Mouse (Mus musculus) thymus, adult 2 months (tissue): ENCODE results near the gene Mctp1. TPM values are rescaled to one million over a fixed set of nuclear protein-coding genes. Genes with fewer than 3 reads are reported as not detected.
"Not testable (repeated sequence)": the region's sequence is repeated elsewhere in the genome, so short reads cannot be mapped to it uniquely, and the experiment has no call there.

Experiments
- DNase-seq: peaks from one replicate; pipeline ENCODE4 v3.0.0; 2021
- H3K27ac ChIP-seq: fragments of 200-500 bp; 2 replicates; pipeline ENCODE4 v1.5.1; 2012; ENCODE audit warnings: low read length, control low read depth; ENCODE audit not compliant: control insufficient read depth, insufficient read depth
- H3K27me3 ChIP-seq: fragments of 200-500 bp; 2 replicates; pipeline ENCODE4 v1.6.1; 2012; ENCODE audit warnings: mild to moderate bottlenecking, low read length, moderate library complexity, mixed read lengths; ENCODE audit not compliant: control insufficient read depth, insufficient read depth
- H3K36me3 ChIP-seq: fragments of 200-500 bp; 2 replicates; pipeline ENCODE4 v1.6.1; 2012; ENCODE audit warnings: mild to moderate bottlenecking, low read length, moderate library complexity; ENCODE audit not compliant: control insufficient read depth, insufficient read depth
- H3K4me1 ChIP-seq: fragments of 200-500 bp; replicated peaks from 2 replicates; pipeline ENCODE4 v1.6.1; 2012; ENCODE audit warnings: low read length; ENCODE audit not compliant: control insufficient read depth, insufficient read depth
- H3K4me3 ChIP-seq: fragments of 200-500 bp; 2 replicates; pipeline ENCODE4 v1.5.1; 2012; ENCODE audit warnings: mild to moderate bottlenecking, low read length, control low read depth, moderate library complexity; ENCODE audit not compliant: control insufficient read depth, insufficient read depth
- CTCF ChIP-seq: fragments of 200-500 bp; IDR thresholded peaks from 2 replicates; pipeline ENCODE4 v1.5.1; 2012; ENCODE audit warnings: mild to moderate bottlenecking, control low read depth, low read length, moderate library complexity, borderline replicate concordance; ENCODE audit not compliant: control insufficient read depth, poor library complexity, insufficient read depth; ENCODE audit errors: extremely low read depth
- POLR2A ChIP-seq: fragments of 200-500 bp; IDR thresholded peaks from 2 replicates; pipeline ENCODE4 v1.6.1; 2012; ENCODE audit warnings: mild to moderate bottlenecking, low read length, control low read depth, moderate library complexity; ENCODE audit not compliant: control insufficient read depth, poor library complexity, insufficient read depth; ENCODE audit errors: extremely low read depth
- WGBS: fragments of 180-500 bp; shearing (Covaris S2); methylation state at CpG from one replicate; pipeline ENCODE4 v1.1.7; 2018; 5-methylcytosine and 5-hydroxymethylcytosine counted together
- polyA plus RNA-seq: library from polyadenylated mRNA; depleted of rRNA; stranded (reverse); fragments of >200 nt; gene quantifications from 2 replicates; pipeline ENCODE4 v1.2.3, GENCODE M21; 2012

Mctp1 gene
- polyA plus RNA-seq, 1 experiment, result 0.77 TPM

DNA sequence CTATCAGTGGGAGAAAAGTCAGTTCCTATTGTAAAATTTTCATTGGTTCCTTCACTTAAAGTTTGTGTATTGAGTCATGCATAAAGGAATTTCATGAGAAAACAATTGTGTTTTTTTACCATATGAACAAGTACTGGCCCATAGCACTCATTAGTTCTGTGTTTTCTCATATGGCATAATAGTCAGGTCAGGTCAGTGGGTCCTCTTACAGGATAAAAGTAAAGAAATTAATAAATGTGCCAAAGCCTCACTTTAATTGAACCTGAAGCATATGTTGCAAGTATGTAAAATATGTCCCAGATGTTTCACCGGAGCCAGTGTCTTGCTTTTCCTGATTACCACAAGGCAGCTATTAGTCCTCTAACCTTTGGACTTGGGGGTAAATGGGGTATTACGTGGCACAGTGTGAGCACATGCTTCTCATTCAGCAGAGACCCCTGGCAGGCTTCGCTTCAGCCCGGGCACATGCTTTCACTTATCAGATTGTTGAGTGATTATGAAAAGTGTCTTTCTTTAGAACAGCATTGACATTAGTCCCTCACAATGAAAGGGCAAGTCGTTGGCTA lies 543.6 kb downstream of the Mctp1 start:
- DNase-seq, result no peak
- 92% methylated on average over 5 of the region's 5 CpGs for WGBS
- TF ChIP-seq CTCF, result no peak
- TF ChIP-seq POLR2A, result no peak
- no peaks in the 10 kb centered on the region for H3K4me1 ChIP-seq
- no peaks in the 10 kb centered on the region for H3K36me3 ChIP-seq
- no peak overlapping the region for H3K27ac ChIP-seq
- H3K27me3 ChIP-seq, result no peaks in the 10 kb centered on the region
- H3K4me3 ChIP-seq, result no peak overlapping the region

DNA sequence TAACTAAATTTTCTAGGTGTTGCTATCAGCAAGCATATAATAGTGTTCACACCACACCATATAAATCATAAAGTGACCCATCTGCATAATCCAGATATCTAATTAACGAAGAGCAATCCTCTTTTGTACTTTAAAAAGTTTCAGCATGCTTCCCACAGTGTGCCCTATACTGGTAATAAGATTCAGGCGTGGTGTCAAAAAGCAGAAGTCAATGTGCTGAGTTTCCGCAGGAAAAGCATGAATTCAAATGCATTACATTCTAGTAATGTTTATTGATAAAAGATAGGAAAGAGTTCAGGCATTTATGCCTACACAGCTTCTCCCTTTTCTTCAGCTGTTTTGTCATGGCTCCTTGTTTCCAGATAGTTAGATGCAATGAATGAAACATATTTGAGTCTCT lies 544.8 kb downstream of the Mctp1 start:
- no peaks in the 10 kb centered on the region for H3K4me1 ChIP-seq
- H3K27me3 ChIP-seq, result no peaks in the 10 kb centered on the region
- H3K27ac ChIP-seq, result no peak overlapping the region
- TF ChIP-seq POLR2A, result no peak
- no peaks in the 10 kb centered on the region for H3K36me3 ChIP-seq
- no peak for DNase-seq
- 32% methylated on average over 3 of the region's 3 CpGs for WGBS
- no peak overlapping the region for H3K4me3 ChIP-seq

DNA sequence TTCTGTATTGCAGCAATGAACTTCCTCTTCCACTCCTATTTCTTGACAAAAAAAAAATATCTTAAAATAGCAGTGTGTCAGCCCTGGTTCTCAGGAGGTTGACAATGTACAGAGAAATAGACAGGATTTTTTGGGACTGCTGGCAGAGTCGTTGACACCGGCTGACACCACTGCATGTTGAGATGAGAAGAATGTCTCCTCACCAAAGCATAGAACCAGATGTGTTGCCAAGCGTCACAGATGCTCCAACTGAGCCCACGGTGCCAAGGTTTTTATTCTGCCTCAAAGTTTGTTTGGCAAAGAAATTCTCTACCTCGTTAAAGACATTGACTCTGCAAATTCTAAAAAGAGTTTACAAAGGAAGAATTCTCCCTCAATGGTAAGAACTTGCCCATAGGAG lies 548.6 kb downstream of the Mctp1 start:
- no peaks in the 10 kb centered on the region for H3K4me1 ChIP-seq
- no peak overlapping the region for H3K4me3 ChIP-seq
- 84% methylated on average over 5 of the region's 5 CpGs for WGBS
- H3K36me3 ChIP-seq, result no peaks in the 10 kb centered on the region
- H3K27ac ChIP-seq, result no peak overlapping the region
- no peak for TF ChIP-seq CTCF
- DNase-seq, result no peak
- no peaks in the 10 kb centered on the region for H3K27me3 ChIP-seq

DNA sequence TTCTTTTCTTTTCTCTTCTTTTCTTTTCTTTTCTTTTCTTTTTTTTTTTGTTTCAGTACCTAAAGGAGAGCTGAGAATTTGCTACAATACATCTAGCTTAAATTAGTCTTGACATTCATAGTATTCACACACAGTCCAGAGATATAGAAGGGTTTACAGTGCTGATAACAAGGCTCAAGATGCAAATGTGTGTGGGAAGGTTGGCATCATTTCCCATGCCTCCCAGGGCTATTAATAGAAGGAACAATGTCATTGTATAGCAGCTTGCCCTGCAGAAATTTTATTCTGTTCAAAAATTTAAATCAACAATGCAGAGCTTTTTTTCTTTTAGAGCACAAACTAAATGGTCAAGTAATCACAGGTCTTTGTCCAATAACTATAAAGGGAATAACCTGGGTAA lies 564.9 kb downstream of the Mctp1 start:
- DNase-seq, result no peak
- Histone ChIP-seq H3K4me3 (no peak overlapping the region), H3K4me1 (no peaks in the 10 kb centered on the region), H3K27me3 (no peaks in the 10 kb centered on the region), H3K36me3 (no peaks in the 10 kb centered on the region), H3K27ac (no peak overlapping the region)
- no peak for TF ChIP-seq CTCF
- no peak for TF ChIP-seq POLR2A

DNA sequence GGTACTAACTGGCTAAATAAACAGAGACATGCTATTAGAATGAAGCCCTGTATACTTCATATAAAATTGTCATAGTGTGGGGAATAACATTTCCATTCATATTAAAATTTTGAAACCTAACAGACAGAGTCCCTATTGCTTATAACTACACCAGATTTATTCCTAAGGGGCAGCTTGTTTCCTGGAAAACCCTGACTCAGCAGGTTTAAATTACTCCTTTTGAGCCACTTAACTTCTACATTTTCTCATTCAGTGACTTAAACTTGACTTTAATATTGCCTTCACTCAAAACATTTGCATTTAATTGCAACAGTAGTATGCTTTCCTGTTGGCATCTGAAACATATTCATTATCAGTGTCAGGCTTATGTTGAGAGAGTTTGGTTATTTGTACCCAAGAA lies 583.3 kb downstream of the Mctp1 start:
- DNase-seq, result no peak
- TF ChIP-seq CTCF (no peak), POLR2A (no peak)
- Histone ChIP-seq H3K4me1 (no peaks in the 10 kb centered on the region), H3K36me3 (no peaks in the 10 kb centered on the region), H3K4me3 (no peak overlapping the region), H3K27ac (no peak overlapping the region), H3K27me3 (no peaks in the 10 kb centered on the region)

DNA sequence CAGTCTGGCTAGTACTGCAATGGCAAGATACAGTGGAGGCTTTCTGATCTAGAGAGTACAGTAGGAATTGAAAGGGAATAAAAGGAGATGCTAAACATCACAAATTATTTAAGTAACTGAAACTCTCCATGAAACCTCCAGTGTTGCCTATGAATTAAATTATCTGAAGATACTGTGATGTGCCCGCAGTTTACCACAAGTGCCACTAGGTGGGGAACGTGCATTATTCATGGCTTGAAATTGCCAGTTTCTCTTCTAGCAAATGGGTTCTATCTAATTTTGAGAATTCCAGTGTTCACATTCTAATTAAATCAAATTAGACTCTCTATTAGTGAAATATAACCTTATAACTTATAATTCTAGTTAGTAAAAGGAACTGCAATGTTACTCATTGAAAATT lies 585.1 kb downstream of the Mctp1 start:
- no peak overlapping the region for H3K4me3 ChIP-seq
- no peaks in the 10 kb centered on the region for H3K27me3 ChIP-seq
- no peak for DNase-seq
- no peak overlapping the region for H3K27ac ChIP-seq
- TF ChIP-seq POLR2A (no peak), CTCF (no peak)
- 21% methylated on average over 2 of the region's 2 CpGs for WGBS
- no peaks in the 10 kb centered on the region for H3K4me1 ChIP-seq
- no peaks in the 10 kb centered on the region for H3K36me3 ChIP-seq

DNA sequence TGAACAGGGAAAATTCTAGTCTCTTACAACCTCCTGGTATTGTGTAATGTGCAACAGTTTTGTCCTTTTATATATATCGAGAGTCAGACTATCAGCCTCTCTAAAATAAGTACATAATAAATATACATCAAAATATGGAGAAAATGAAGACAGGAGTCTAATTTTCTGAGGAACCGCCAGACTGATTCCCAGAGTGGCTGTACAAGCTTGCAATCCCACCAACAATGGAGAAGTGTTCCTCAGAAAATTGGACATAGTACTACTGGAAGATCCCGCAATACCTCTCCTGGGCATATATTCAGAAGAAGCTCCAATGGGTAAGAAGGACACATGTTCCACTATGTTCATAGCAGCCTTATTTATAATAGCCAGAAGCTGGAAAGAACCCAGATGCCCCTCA lies 586.7 kb downstream of the Mctp1 start:
- not testable (repeated sequence) for H3K27me3 ChIP-seq, H3K4me3 ChIP-seq, DNase-seq, H3K36me3 ChIP-seq, H3K4me1 ChIP-seq, H3K27ac ChIP-seq
- 95% methylated on average over 3 of the region's 3 CpGs for WGBS
